Mouse (Mus musculus) megakaryocyte progenitor cell, adult 5-6 weeks (primary cell): ENCODE data around the gene Pof1b. TPM values are rescaled to one million over a fixed set of nuclear protein-coding genes. Genes with fewer than 3 reads are reported as not detected.

ENCODE experiments used
- ATAC-seq: replicated peaks from 2 replicates; pipeline ENCODE4 v1.8.0; 2016; ENCODE audit warnings: mild to moderate bottlenecking, moderate TSS enrichment, inconsistent platforms; ENCODE audit not compliant: poor library complexity
- total RNA-seq, 2 experiments: library from RNA; stranded (forward) in 1 of 2; stranded (reverse) in 1 of 2; fragments of 157-497, 149-512 nt in 1 of 2; fragments of 200-1000 nt in 1 of 2; gene quantifications; 2 replicates each; pipeline versions ENCODE4 v1.2.3 to v1.2.4; 2015 to 2017

Gene Pof1b
- not detected in 2 replicates for total RNA-seq (2015)
- not detected in 2 replicates for total RNA-seq (2017)

DNA sequence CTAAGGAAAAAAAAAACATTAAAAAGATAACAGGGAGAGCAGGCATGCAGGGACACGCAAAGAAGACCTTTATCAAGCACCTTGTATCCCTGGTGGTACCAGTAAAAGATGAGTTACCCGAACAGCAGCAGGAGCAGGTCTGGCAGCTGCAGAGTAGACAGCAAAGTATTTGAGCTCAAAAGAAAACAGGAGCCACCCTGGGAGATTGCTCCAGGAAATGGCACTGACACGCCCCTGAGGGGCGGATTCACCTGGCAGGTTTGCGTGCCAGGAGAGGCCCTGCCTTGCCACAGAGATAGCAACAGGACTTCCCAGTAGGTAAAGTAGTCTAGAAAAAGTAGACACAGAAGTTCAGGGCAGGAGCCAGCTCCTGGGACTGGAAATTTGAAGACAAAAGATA, at the start of gene Pof1b:
Gene Pof1b, minus strand, starts transcription at position 144 of the 400 bp plus-strand sequence.
- ATAC-seq = no peak

DNA sequence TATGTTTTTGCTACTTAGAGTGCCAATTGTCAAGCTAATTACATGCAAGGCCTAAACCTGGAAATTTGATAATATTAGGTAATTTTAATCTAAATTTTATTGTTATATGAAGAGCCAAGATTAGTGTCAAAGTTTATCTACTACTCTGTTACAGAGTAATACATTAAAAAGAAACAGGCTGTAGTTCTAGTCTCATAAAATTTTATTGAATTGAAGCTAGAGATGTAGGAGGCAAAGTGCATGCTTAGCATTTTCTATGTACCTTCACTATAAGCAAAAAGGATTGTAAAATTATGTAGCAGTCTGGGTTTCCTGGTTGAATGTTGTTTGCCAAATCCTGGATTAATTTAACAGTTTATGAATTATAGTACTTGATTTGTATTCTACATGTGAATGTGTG, 18.1 kb upstream of the Pof1b start:
- no peak for ATAC-seq

DNA sequence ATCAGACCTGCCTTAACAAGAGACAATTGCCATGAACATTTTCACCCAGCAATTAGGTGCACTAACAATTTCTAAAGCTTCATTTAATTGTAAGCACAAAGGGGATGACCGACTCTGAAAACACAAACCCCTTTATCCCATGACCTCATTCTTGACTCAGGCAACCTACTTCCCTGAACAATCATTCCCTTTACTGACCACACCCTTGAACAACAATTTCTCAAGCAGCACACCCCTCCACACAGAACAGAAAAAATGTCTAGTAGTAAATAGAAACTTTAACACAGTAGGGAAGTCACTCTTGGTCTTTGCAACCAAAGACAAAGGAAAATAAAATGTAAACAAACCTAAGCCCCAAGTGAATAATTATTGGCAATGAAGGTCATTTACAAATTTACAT, 4.1 kb downstream of the Pof1b start:
- ATAC-seq = no peak

DNA sequence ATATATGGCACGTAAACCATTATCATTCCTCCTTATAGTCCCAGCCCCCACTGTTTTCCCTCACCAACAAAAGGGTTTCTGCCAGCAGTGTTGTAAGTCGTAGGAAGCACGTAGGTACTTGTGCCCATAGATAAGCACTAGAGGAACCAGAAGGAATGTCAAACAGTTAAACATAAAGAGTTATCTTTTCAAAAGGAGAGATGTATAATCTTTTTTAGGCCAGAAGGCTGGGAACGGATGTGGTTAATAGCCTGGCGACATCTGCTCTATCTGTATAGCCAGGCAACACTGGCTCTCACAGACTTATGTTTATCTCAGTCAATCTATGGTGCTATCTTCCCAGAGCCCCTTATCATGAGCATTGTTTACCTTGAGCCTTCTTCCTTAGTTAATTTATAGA, 17.8 kb downstream of the Pof1b start:
- peak; percentile 84 for ATAC-seq

DNA sequence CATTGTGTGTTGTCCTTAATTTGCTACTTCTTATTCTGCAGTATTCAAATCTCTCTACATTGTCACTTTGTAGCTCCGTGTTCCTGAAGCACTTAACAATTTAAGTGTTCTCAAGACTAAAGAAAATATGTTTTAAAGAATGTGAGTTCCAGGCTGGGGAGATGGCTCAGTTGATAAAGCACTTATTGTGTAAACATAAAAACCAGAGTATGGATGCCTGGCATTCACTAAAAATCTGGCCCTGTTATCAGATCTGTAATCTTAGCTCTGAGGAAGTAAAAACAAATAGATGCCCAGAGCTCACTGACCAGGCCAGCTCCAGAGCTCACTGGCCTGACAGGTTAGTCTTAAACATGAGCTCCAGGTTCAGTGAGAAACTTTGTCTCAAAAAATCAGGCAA, 22.9 kb downstream of the Pof1b start:
- no peak for ATAC-seq

DNA sequence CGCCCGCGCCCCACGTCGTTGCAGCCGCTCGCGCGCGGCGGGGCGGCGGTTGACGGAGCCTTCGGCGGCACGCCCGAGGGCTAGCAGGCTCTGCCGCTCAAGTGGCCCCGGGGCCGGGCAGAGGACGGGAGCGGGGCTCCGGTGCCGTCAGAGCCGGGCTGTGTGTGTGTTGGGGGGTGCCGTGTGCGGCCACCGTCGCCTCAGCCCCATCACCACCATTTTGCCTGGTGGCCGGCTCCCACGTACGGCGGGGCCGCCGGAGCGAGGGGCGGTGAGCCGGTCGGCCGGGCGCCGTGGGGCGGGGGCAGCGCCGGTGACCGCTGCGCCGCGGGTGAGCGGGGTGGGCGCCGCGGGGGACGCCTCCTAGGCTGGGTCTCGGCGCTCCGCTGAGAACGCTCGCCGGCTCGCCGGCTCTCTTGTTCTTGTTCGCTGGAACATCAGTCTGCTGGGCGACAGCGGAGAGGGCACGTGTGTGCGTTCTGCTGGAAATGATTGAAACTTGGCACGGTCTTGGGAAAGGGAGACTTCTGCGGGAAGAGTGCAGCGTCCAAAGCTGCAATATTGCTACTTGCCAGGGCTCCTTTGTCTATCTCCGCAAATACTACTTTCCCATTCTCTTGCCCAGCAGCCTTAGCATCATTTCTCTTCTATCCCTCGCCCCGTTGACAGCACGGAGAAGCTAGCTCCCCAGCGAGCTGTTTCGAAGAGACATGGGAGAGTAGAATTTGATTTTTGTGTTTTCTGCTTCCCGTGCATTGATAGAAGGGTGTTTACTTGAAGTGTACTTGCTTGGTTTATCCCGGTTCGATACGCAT, 96.9 kb downstream of the Pof1b start:
- peak; percentile 9; the same call in 1 of the 2 replicates for ATAC-seq

DNA sequence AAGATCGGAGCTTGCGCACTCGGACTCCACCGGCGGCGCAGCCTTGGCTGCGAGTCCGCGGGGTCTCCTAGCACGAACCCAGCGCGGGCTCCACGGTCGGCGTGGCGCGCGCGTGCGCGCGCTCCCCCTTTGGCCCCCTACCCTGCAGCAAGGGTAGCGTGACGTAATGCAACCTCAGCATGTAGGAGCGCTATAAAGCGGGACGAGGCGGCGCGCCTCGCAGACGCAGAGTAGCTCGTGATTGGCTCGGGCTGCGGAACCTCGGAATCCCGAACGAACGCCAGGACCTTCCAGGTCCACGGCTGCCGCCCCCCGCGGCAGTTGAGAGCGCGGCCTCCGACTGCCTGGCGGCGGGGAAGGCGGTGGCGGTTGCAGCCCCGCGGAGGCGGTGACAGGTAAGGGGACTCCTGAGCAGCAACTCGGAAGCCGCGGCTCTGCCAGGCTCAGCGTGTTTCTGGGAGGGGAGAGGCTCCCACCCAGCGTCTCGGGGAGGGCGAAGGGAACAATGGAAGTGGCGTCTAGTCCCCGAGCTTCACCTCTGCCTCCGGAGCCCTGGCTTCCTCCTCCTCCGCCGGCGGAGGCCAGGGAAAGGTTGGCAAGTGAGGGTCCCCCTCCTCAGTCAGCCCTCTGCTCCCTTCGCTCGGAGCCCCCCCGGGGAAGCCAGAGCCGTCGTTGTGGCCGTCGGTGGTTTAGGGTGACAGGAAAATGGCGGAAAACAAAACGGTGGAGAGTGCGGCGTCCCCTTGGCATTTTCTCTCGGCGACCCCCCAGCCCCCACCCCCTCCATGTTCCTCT, 97.7 kb downstream of the Pof1b start, which contains the start of gene Zfp711:
Gene Zfp711, plus strand, starts transcription at position 16 of the 795 bp plus-strand sequence.
- ATAC-seq = peak; percentile 79

Other genes starting within 250 kb of the Pof1b start
- gene 2010106E10Rik, start 203.4 kb downstream of the Pof1b start, total RNA-seq (2015) = not detected in 2 replicates
- gene 2010106E10Rik, start 203.4 kb downstream of the Pof1b start, total RNA-seq (2017) = not detected in 2 replicates
- gene Zfp711, start 98.1 kb downstream of the Pof1b start, total RNA-seq (2015) = 0.07 and 0.25 TPM in 2 replicates
- gene Zfp711, start 98.1 kb downstream of the Pof1b start, total RNA-seq (2017) = 0.12 and 2.1 TPM in 2 replicates